In genomic region chr5:23721956-23722355, GRCm38 (mm10) we compare ENCODE assay signal across 14 mouse cellular contexts.
"Had no signal": no experiment of that assay in that cellular context is flagged by ENCODE, and none has a peak within 500 bp of the region (broad histone marks: within the 10 kb centered on the region; RNA-seq: fewer than 3 reads in every experiment).

No protein-coding gene starts in this region.

- H3K27me3 ChIP-seq: kidney, embryonic 15.5 days; limb, embryonic 15.5 days; liver, embryonic 12.5 days; megakaryocyte, embryonic 14.5 days; neural tube, embryonic 12.5 days; stomach, embryonic 15.5 days had no signal

- H3K4me3 ChIP-seq: kidney, embryonic 15.5 days; limb, embryonic 15.5 days; liver, embryonic 12.5 days; megakaryocyte, embryonic 14.5 days; neural tube, embryonic 12.5 days; stomach, embryonic 15.5 days had no signal

- H3K27ac ChIP-seq: kidney, embryonic 15.5 days; limb, embryonic 15.5 days; liver, embryonic 12.5 days; neural tube, embryonic 12.5 days; stomach, embryonic 15.5 days had no signal

- H3K36me3 ChIP-seq: kidney, embryonic 15.5 days; limb, embryonic 15.5 days; liver, embryonic 12.5 days; neural tube, embryonic 12.5 days; stomach, embryonic 15.5 days had no signal

- DNase-seq: kidney, adult 2 months; kidney, postnatal 14 days; lung, embryonic 14.5 days; lung, postnatal 10 days; lung, postnatal 4 days; thymus, adult 2 months; thymus, postnatal 25 days had no signal

- H3K9me3 ChIP-seq: kidney, embryonic 15.5 days; limb, embryonic 15.5 days; liver, embryonic 12.5 days; megakaryocyte, embryonic 14.5 days; neural tube, embryonic 12.5 days; stomach, embryonic 15.5 days had no signal

- ATAC-seq: liver, embryonic 12.5 days; midbrain, embryonic 16.5 days had no signal

- H3K4me1 ChIP-seq: kidney, embryonic 15.5 days; limb, embryonic 15.5 days; neural tube, embryonic 12.5 days; stomach, embryonic 15.5 days had no signal
